Mouse (Mus musculus) MEL (cell line): ENCODE results near the gene Zdhhc14.

Experiments used
- CHD1 ChIP-seq: IDR thresholded peaks from 2 replicates; pipeline ENCODE4 v1.6.1; 2012; ENCODE audit warnings: low read depth, mild to moderate bottlenecking, inconsistent platforms, low read length, improper control_type of control experiment
- CHD2 ChIP-seq: IDR thresholded peaks from 2 replicates; pipeline ENCODE4 v1.6.1; 2011; ENCODE audit warnings: low read length, improper control_type of control experiment
- CTCF ChIP-seq, 3 experiments: IDR thresholded peaks in 2 of 3; conservative IDR thresholded peaks in 1 of 3; 2 replicates each; pipeline ENCODE4 v1.5.1; 2011 to 2012; ENCODE audit warnings: low read length in 3 of 3, low read depth in 2 of 3, mild to moderate bottlenecking in 2 of 3, improper control_type of control experiment in 1 of 3, inconsistent platforms in 1 of 3, mixed read lengths in 1 of 3, moderate library complexity in 1 of 3; ENCODE audit not compliant: control insufficient read depth in 1 of 3, insufficient read depth in 1 of 3, poor library complexity in 1 of 3, severe bottlenecking in 1 of 3
- EP300 ChIP-seq, 2 experiments: IDR thresholded peaks; 2 replicates each; pipeline ENCODE4 v1.6.1; 2011; ENCODE audit warnings: improper control_type of control experiment in 2 of 2, low read length in 2 of 2, low read depth in 1 of 2, mild to moderate bottlenecking in 1 of 2
- GATA1 ChIP-seq: IDR thresholded peaks from 2 replicates; pipeline ENCODE4 v1.6.1; 2011; ENCODE audit warnings: low read depth, low read length, improper control_type of control experiment
- MAX ChIP-seq: IDR thresholded peaks from 2 replicates; pipeline ENCODE4 v1.6.1; 2011; ENCODE audit warnings: low read length, improper control_type of control experiment
- POLR2A ChIP-seq, 2 experiments: IDR thresholded peaks; 2 replicates each; pipeline ENCODE4 v1.6.1; 2011 to 2012; ENCODE audit warnings: low read length in 2 of 2, mild to moderate bottlenecking in 2 of 2, control low read depth in 1 of 2, improper control_type of control experiment in 1 of 2, low read depth in 1 of 2, moderate library complexity in 1 of 2; ENCODE audit not compliant: control insufficient read depth in 1 of 2, insufficient read depth in 1 of 2, poor library complexity in 1 of 2
- TAL1 ChIP-seq: IDR thresholded peaks from 2 replicates; pipeline ENCODE4 v1.6.1; 2012; ENCODE audit warnings: mild to moderate bottlenecking, inconsistent platforms, low read length, moderate library complexity, mixed read lengths
- TBP ChIP-seq: IDR thresholded peaks from 2 replicates; pipeline ENCODE4 v1.8.0; 2011; ENCODE audit warnings: low read depth, low read length, improper control_type of control experiment
- ZNF384 ChIP-seq: IDR thresholded peaks from 2 replicates; pipeline ENCODE4 v1.6.1; 2012; ENCODE audit warnings: low read depth, mild to moderate bottlenecking, inconsistent platforms, low read length, improper control_type of control experiment

GRCm38 (mm10) chr17:5503981-5504760, 11.8 kb downstream of the Zdhhc14 start:
- peak in 1 of 2 experiments; percentile 27; a peak in 2 of 4 replicates for TF ChIP-seq EP300 (IDR thresholded peaks at IDR 0.05; ENCODE audit: low read depth in 1 of 2, low read length in 2 of 2)
- TF ChIP-seq CTCF (IDR thresholded peaks at IDR 0.05 in 2 of 3, conservative IDR thresholded peaks at IDR 0.05 in 1 of 3; ENCODE audit: control insufficient read depth in 1 of 3, insufficient read depth in 1 of 3, low read depth in 2 of 3, low read length in 3 of 3, poor library complexity in 1 of 3, severe bottlenecking in 1 of 3), result no peak
- TF ChIP-seq POLR2A (IDR thresholded peaks at IDR 0.05; ENCODE audit: control insufficient read depth in 1 of 2, insufficient read depth in 1 of 2, low read depth in 1 of 2, low read length in 2 of 2, poor library complexity in 1 of 2), result no peak
- no peak for TF ChIP-seq ZNF384
- TF ChIP-seq TAL1, result peak; percentile 2; the same call in 1 of the 2 replicates
- 0 out of 2 replicates have a peak, but pooled peaks have one; percentile 74 for TF ChIP-seq CHD1
- TF ChIP-seq TBP, result peak; percentile 46
- TF ChIP-seq GATA1, result 0 out of 2 replicates have a peak, but pooled peaks have one; percentile 55
- TF ChIP-seq CHD2, result no peak
- TF ChIP-seq MAX, result no peak; the same call in 1 of the 2 replicates
